Mouse (Mus musculus) CH12.LX (cell line): ENCODE results near the gene Tex21. TPM values are rescaled to one million over a fixed set of nuclear protein-coding genes. Genes with fewer than 3 reads are reported as not detected.
A peak's percentile ranks its signal among the peaks of the same experiment; 100 is the strongest.

Source experiments
- DNase-seq: peaks from one replicate; pipeline ENCODE4 v3.0.0-alpha.2; 2013; ENCODE audit errors: extremely low read depth
- H3K27ac ChIP-seq: 2 replicates; pipeline ENCODE4 v1.5.1; 2012; ENCODE audit warnings: low read depth, mild to moderate bottlenecking, control low read depth, moderate library complexity; ENCODE audit not compliant: insufficient read depth
- H3K27me3 ChIP-seq: replicated peaks from 2 replicates; pipeline ENCODE3; 2012; ENCODE audit warnings: inconsistent platforms
- H3K36me3 ChIP-seq, 2 experiments: replicated peaks in 1 of 2; 2 replicates each; pipeline versions ENCODE3 to v1.6.1; 2012; ENCODE audit warnings: inconsistent platforms in 1 of 2, low read length in 1 of 2, mild to moderate bottlenecking in 1 of 2, mixed read lengths in 1 of 2, moderate library complexity in 1 of 2; ENCODE audit not compliant: control insufficient read depth in 1 of 2, insufficient read depth in 1 of 2
- H3K4me1 ChIP-seq, 2 experiments: 2 replicates each; pipeline ENCODE4 v1.6.1; 2012; ENCODE audit warnings: inconsistent platforms in 1 of 2, moderate library complexity in 1 of 2; ENCODE audit not compliant: insufficient read depth in 2 of 2, control insufficient read depth in 1 of 2
- H3K4me2 ChIP-seq: 2 replicates; pipeline ENCODE4 v1.6.1; 2012; ENCODE audit warnings: low read depth, mild to moderate bottlenecking, control low read depth; ENCODE audit not compliant: poor library complexity, insufficient read depth, severe bottlenecking
- H3K4me3 ChIP-seq, 3 experiments: fragments of 150-350 bp in 1 of 3; sonication (generic) in 1 of 3; replicated peaks in 1 of 3; 2 replicates each; pipeline versions ENCODE3 to v1.5.1; 2011 to 2012; ENCODE audit warnings: low read depth in 2 of 3, low read length in 2 of 3, mild to moderate bottlenecking in 2 of 3, moderate library complexity in 2 of 3, control low read depth in 1 of 3, improper control_type of control experiment in 1 of 3, inconsistent platforms in 1 of 3, mixed read lengths in 1 of 3; ENCODE audit not compliant: poor library complexity in 1 of 3
- H3K79me2 ChIP-seq: replicated peaks from 2 replicates; pipeline ENCODE4 v1.6.1; 2012; ENCODE audit warnings: mild to moderate bottlenecking, moderate library complexity; ENCODE audit not compliant: control insufficient read depth, poor library complexity, insufficient read depth, severe bottlenecking; ENCODE audit errors: extremely low read depth
- H3K9ac ChIP-seq: 2 replicates; pipeline ENCODE4 v1.6.1; 2012; ENCODE audit warnings: low read depth, mild to moderate bottlenecking, control low read depth, moderate library complexity; ENCODE audit not compliant: insufficient read depth
- H3K9me3 ChIP-seq: replicated peaks from 2 replicates; pipeline ENCODE3; 2012; ENCODE audit warnings: low read length, inconsistent platforms, mixed read lengths
- CTCF ChIP-seq, 2 experiments: IDR thresholded peaks in 1 of 2; conservative IDR thresholded peaks in 1 of 2; 2 replicates each; pipeline ENCODE4 v1.5.1; 2011 to 2012; ENCODE audit warnings: low read depth in 2 of 2, low read length in 2 of 2, improper control_type of control experiment in 1 of 2, inconsistent platforms in 1 of 2, mild to moderate bottlenecking in 1 of 2, moderate library complexity in 1 of 2
- ETS1 ChIP-seq: conservative IDR thresholded peaks from 2 replicates; pipeline ENCODE4 v1.6.1; 2012; ENCODE audit warnings: low read depth, mild to moderate bottlenecking, inconsistent platforms, low read length, improper control_type of control experiment, moderate library complexity
- POLR2A ChIP-seq: IDR thresholded peaks from 2 replicates; pipeline ENCODE4 v1.6.1; 2011; ENCODE audit warnings: low read depth, mild to moderate bottlenecking, improper control_type of control experiment, low read length
- POLR2AphosphoS2 ChIP-seq: IDR thresholded peaks from 2 replicates; pipeline ENCODE4 v1.6.1; 2011; ENCODE audit warnings: low read depth, low read length, improper control_type of control experiment
- RAD21 ChIP-seq: IDR thresholded peaks from 2 replicates; pipeline ENCODE4 v1.6.1; 2011; ENCODE audit warnings: low read depth, mild to moderate bottlenecking, low read length, improper control_type of control experiment, moderate library complexity
- RCOR1 ChIP-seq: conservative IDR thresholded peaks from 2 replicates; pipeline ENCODE4 v1.6.1; 2012; ENCODE audit warnings: low read depth, mild to moderate bottlenecking, inconsistent platforms, low read length, improper control_type of control experiment
- SIN3A ChIP-seq: IDR thresholded peaks from 2 replicates; pipeline ENCODE4 v1.6.1; 2012; ENCODE audit warnings: low read length, improper control_type of control experiment, inconsistent platforms
- SMC3 ChIP-seq: IDR thresholded peaks from 2 replicates; pipeline ENCODE4 v1.6.1; 2011; ENCODE audit warnings: low read depth, low read length, improper control_type of control experiment
- ZKSCAN1 ChIP-seq: IDR thresholded peaks from 2 replicates; pipeline ENCODE4 v1.6.1; 2012; ENCODE audit warnings: low read depth, inconsistent platforms, low read length, improper control_type of control experiment, borderline replicate concordance
- ZNF384 ChIP-seq: IDR thresholded peaks from 2 replicates; pipeline ENCODE4 v1.6.1; 2012; ENCODE audit warnings: low read depth, low read length, improper control_type of control experiment, inconsistent platforms
- dilution Hi-C: fragments of 300-500 bp; cut with MboI; formaldehyde crosslinking; loops from 2 replicates; pipeline ENCODE4 v1.14.3; 2020; ENCODE audit warnings: low sequenced_read_pairs; ENCODE audit not compliant: extremely low pct_unique_long_range_greater_than_20kb, extremely low pct_ligation_motif_present
- in situ Hi-C: fragments of 300-500 bp; cut with MboI; formaldehyde crosslinking; loops from 3 replicates; pipeline ENCODE4 v1.14.3; 2019; ENCODE audit warnings: low sequenced_read_pairs, low pct_ligation_motif_present, low pct_unique_long_range_greater_than_20kb, mixed read lengths
- polyA plus RNA-seq: library from polyadenylated mRNA; unstranded; fragments of >175 nt; gene quantifications from 2 replicates; pipeline ENCODE4 v1.2.1, GENCODE M21; 2012; ENCODE audit warnings: low read depth; ENCODE audit not compliant: insufficient read length
- total RNA-seq, 2 experiments: library from RNA; depleted of rRNA; stranded (reverse); fragments of 300-350 nt in 1 of 2; fragments of >200 nt in 1 of 2; gene quantifications; 2 replicates each; pipeline ENCODE4 v1.2.3; 2012 to 2014

Tex21 gene
- total RNA-seq (2012; rRNA removed), result 0.25 and 0.42 TPM in 2 replicates
- total RNA-seq (2014; rRNA removed), result 0.11 TPM in 1 of 2 replicates, not detected in the other
- polyA plus RNA-seq, result 0.15 and 0.29 TPM in 2 replicates

DNA sequence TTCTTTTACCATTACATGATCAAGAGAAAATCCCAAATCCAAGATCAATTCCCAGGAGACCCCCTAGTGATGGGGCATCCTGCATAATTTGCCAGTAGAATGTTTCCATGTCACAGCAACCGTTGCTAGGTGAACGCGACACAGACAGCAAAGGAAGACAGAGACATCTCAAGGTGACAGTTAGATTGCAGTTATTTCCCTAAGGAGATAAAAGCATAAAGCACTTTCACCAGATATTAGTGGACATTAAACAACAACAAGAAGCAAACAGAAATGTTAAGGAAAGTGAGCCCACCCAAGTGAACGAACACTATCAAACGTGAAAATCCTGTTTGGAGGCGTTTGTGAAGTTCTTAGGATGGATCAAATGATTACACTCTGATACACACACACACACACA lies at the start of gene Tex21:
Gene Tex21 (minus strand): TSS at position 101 of the 400 bp plus-strand sequence.
- in situ Hi-C loops (no loop called here), dilution Hi-C loops (no loop called here)
- Histone ChIP-seq H3K27me3 (no peaks in the 10 kb centered on the region), H3K27ac (no peak within 1 kb of the TSS), H3K4me2 (no peak within 1 kb of the TSS), H3K4me1 (peaks cover 0 to 4% of the 10 kb centered on the region in 2 experiments; a peak in 1 of 4 replicates), H3K4me3 (no peak within 1 kb of the TSS), H3K36me3 (no peaks in the 10 kb centered on the region), H3K9ac (no peak within 1 kb of the TSS), H3K79me2 (no peaks in the 10 kb centered on the region), H3K9me3 (no peaks in the 10 kb centered on the region)
- no peak for TF ChIP-seq POLR2AphosphoS2
- no peak for DNase-seq

GRCm38 (mm10) chr12:76293192-76293591 lies 46.6 kb upstream of the Tex21 start:
- Histone ChIP-seq H3K36me3 (peaks cover 76 to 97% of the 10 kb centered on the region in 2 experiments), H3K4me2 (no peak overlapping the region), H3K27me3 (no peaks in the 10 kb centered on the region)
- peak; percentile 58 to 72 for TF ChIP-seq CTCF (conservative IDR thresholded peaks at IDR 0.05 in 1 of 2, IDR thresholded peaks at IDR 0.05 in 1 of 2; ENCODE audit: low read depth in 2 of 2, low read length in 2 of 2)
- peak; percentile 50 for TF ChIP-seq RAD21
- no peak for TF ChIP-seq POLR2A
- peak; percentile 60 for TF ChIP-seq SMC3
- no peak for TF ChIP-seq ETS1
- no peak for TF ChIP-seq ZKSCAN1
- no peak for TF ChIP-seq RCOR1
- TF ChIP-seq, all 38 proteins: peak for 3
- dilution Hi-C loops, result no loop called here
- in situ Hi-C loops, result no loop called here
- H3K9me3 ChIP-seq, result no peaks in the 10 kb centered on the region
- no peak overlapping the region for H3K4me3 ChIP-seq
- peak; percentile 25 for DNase-seq
- H3K4me1 ChIP-seq, result no peaks in the 10 kb centered on the region
- no peak overlapping the region for H3K9ac ChIP-seq
- H3K79me2 ChIP-seq, result no peaks in the 10 kb centered on the region
- no peak overlapping the region for H3K27ac ChIP-seq

DNA sequence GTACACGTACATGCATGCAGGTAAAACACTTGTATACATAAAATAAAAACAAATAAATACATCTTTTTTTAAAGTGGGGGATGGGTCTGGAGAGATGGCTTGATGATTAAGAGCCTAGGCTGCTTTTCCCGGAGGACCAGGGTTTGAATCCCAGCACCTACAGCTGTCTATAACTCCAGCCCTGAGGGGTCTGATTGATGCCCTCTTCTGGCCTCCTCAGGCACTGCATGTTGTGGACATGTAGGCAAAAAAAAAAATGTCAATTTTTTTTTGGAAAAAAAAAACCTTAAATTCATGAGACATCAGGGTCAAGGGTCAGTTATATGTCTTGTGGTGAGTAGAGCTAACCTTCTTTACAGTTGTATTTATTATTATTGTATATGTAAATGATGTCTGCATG lies 43.7 kb upstream of the Tex21 start:
- dilution Hi-C loops, result no loop called here
- Histone ChIP-seq H3K36me3 (peaks cover 73 to 92% of the 10 kb centered on the region in 2 experiments), H3K9me3 (no peaks in the 10 kb centered on the region)

More for the DNA sequence above, 43.7 kb upstream of the Tex21 start:
- no peaks in the 10 kb centered on the region for H3K27me3 ChIP-seq
- no peak overlapping the region for H3K4me2 ChIP-seq
- in situ Hi-C loops, result no loop called here
- TF ChIP-seq ZNF384 (peak; percentile 80), RCOR1 (no peak), CTCF (conservative IDR thresholded peaks at IDR 0.05 in 1 of 2, IDR thresholded peaks at IDR 0.05 in 1 of 2; ENCODE audit: low read depth in 2 of 2, low read length in 2 of 2) (peak; percentile 36 to 43; a peak in 3 of 4 replicates), SIN3A (no peak)
- H3K27ac ChIP-seq, result no peak overlapping the region
- no peaks in the 10 kb centered on the region for H3K4me1 ChIP-seq
- no peaks in the 10 kb centered on the region for H3K79me2 ChIP-seq
- H3K9ac ChIP-seq, result no peak overlapping the region
- peak; percentile 24 for DNase-seq
- H3K4me3 ChIP-seq, result no peak overlapping the region
